Mouse (Mus musculus) T-helper 2 cell (primary cell): ENCODE results near the gene Tomm70a.

ENCODE experiments used
- in situ Hi-C: fragments of 300-600 bp; cut with MboI, MseI; formaldehyde crosslinking; loops from one replicate; pipeline ENCODE4 v1.15.1; 2025; ENCODE audit warnings: high pct_unique_total_duplicates

Gene Tomm70a

DNA sequence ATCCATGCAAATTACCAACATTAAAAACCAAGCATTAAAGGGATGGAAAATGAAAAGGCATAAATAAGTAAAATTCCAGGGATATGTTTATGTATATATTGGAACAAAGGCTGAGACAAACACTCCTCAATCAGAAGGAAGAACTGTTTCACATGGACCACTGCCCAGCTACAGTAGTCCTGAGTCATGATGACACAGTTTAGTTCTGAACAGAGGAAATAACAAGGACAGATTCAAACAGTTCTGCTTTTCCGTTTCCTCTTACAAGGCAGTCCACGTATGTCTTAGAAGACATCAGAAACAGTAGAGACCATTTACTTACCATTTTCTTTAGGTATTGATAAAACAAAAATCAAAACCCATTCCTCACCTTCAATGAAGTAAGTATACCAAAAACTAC lies 68.0 kb downstream of the Tomm70a start:
- in situ Hi-C loops, result no loop called here

- in situ Hi-C loops, result loop anchor here (10.0 kb wide), 1 partner anchor 724 kb away; no protein-coding TSS in a partner anchor
Observed at GRCm38 (mm10) chr16:57190390-57190789, 68.9 kb downstream of the Tomm70a start.

DNA sequence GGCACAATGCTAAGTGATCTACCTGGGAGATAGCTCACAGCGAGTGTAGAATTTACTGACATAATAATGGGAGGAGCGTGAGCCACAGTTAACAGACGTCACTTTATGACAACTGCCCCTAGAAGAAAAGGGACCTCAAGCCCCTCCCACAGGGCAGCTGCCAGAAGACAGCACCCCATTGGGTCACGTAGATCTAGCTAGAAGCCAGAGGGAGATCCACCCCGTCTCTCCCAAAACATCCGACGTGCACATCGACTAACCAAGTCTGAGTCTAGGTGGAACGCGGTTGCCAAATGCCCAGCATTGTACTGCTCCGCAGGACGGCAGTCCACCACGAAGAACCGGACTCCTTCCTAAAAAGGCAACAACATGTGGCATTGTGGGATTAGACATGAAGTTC lies 69.7 kb downstream of the Tomm70a start:
- in situ Hi-C loops, result loop anchor here (10.0 kb wide), 1 partner anchor 724 kb away; no protein-coding TSS in a partner anchor

GRCm38 (mm10) chr16:57196590-57196989 lies 75.1 kb downstream of the Tomm70a start:
- in situ Hi-C loops, result loop anchor here (10.0 kb wide), 1 partner anchor 718 kb away; no protein-coding TSS in a partner anchor

DNA sequence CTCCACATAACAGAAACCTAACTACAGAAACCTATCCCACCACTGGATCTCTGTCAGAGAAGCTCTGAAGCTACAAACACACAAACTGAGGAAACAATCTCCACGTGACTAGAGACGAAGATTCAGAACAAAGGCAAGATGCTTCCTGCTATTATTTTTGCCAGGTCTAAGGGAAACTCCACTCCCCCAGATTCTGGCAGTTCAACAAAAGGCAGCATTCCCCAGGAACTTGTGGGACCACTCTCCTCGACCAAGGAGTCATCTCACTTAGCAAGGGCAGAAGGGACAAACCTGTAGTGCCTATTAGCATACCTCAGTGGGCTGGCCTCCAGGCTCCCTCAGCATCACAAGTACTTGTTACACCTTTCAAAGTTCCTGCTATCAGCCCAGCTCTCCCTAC lies 75.8 kb downstream of the Tomm70a start:
- in situ Hi-C loops, result loop anchor here (10.0 kb wide), 1 partner anchor 718 kb away; no protein-coding TSS in a partner anchor
